Mouse (Mus musculus): Measurements from ENCODE around the gene Gnb5. TPM values are rescaled to one million over a fixed set of nuclear protein-coding genes. Genes with fewer than 3 reads are reported as not detected.

Gnb5 gene
- total and polyA plus RNA-seq, 3 experiments, result 3.1 to 6.5 (median 4.7) TPM

DNA sequence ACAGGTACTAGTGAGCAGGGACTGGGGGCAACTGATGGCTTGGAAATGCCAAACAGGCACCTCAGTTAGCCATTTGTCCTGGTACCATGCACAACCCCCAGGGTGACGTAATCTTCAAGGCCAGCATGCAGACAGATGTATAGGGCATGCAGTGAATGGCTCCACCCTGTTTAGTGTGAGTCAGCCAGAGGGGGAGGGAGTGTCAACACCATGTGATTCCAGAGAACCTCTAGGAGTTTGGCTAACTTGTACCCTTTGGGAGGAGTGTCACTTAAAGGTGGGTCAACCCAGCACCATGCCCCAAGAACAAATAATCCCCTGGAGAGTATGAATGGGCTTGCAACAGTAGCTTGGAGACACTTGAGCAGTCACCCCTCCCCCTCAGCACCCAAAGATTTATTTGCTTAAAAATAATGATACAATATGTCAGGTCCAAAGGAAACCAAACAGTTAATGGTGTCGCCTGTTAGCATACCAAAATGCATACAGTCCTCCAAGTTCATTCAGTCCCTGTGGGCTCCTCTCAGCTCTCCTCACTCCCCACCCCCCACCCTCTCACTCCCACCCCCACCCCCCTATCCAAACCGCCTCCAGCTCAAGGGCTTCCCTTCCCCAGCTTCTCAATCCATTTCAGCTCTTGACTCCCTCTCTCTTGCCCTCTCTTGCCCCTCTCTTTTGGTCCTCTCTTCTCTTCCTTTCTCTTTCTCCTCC lies 41.9 kb upstream of the Gnb5 start:
- H3K4me3 ChIP-seq (replicated peaks in 1 of 3; ENCODE audit: low read depth in 2 of 3, low read length in 2 of 3, poor library complexity in 1 of 3), result no peak overlapping the region
- no peaks in the 10 kb centered on the region for H3K27me3 ChIP-seq (replicated peaks)
- peaks cover 3% of the 10 kb centered on the region for H3K9me3 ChIP-seq (replicated peaks; ENCODE audit: low read length)
- no peak overlapping the region for H3K27ac ChIP-seq (ENCODE audit: insufficient read depth, low read depth)
- dilution Hi-C loops (cut with MboI; ENCODE audit: extremely low pct_ligation_motif_present, extremely low pct_unique_long_range_greater_than_20kb, low sequenced_read_pairs), result no loop called here
- H3K4me2 ChIP-seq (ENCODE audit: insufficient read depth, low read depth, poor library complexity, severe bottlenecking), result no peak overlapping the region
- peaks cover 0 to 14% of the 10 kb centered on the region in 2 experiments for H3K36me3 ChIP-seq (replicated peaks in 1 of 2; ENCODE audit: control insufficient read depth in 1 of 2, insufficient read depth in 1 of 2, low read length in 1 of 2)
- TF ChIP-seq RAD21 (IDR thresholded peaks at IDR 0.05; ENCODE audit: low read depth, low read length), result no peak
- no peak for TF ChIP-seq CTCF (conservative IDR thresholded peaks at IDR 0.05 in 1 of 2, IDR thresholded peaks at IDR 0.05 in 1 of 2; ENCODE audit: low read depth in 2 of 2, low read length in 2 of 2)
- TF ChIP-seq SMC3 (IDR thresholded peaks at IDR 0.05; ENCODE audit: low read depth, low read length), result no peak
- no peak for TF ChIP-seq KAT2A (IDR thresholded peaks at IDR 0.05; ENCODE audit: insufficient replicate concordance, low read length)
- peaks cover 3 to 13% of the 10 kb centered on the region in 2 experiments; a peak in 3 of 4 replicates for H3K4me1 ChIP-seq (ENCODE audit: control insufficient read depth in 1 of 2, insufficient read depth in 2 of 2)
- DNase-seq (ENCODE audit: extremely low read depth), result peak; percentile 28
- H3K9ac ChIP-seq (ENCODE audit: insufficient read depth, low read depth), result no peak overlapping the region
- in situ Hi-C loops (cut with MboI; ENCODE audit: low pct_ligation_motif_present, low pct_unique_long_range_greater_than_20kb, low sequenced_read_pairs), result no loop called here
- H3K79me2 ChIP-seq (replicated peaks; ENCODE audit: control insufficient read depth, extremely low read depth, insufficient read depth, poor library complexity, severe bottlenecking), result no peaks in the 10 kb centered on the region

DNA sequence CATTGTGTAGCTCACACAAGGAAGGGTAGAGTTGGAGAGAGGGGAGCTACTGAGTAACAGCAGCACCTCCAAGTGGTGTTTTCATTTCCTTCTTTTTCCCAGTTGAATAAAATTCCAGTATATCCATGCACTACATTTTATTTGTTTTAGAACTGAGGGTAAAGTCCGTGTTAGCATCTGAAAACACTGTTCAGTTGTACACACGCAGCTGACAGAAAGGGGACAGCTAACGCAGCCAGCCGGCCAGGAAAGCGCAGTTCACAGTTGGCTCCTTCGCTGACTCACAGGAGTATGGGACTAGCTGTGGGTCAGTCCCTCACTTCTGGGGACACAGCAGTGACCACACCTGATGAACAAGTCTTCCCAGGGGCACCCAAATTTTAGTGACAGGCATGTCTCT lies 38.9 kb upstream of the Gnb5 start:
- no peak overlapping the region for H3K27ac ChIP-seq (ENCODE audit: insufficient read depth, low read depth)
- H3K9ac ChIP-seq (ENCODE audit: insufficient read depth, low read depth), result no peak overlapping the region
- no peaks in the 10 kb centered on the region for H3K27me3 ChIP-seq (replicated peaks)
- H3K9me3 ChIP-seq (replicated peaks; ENCODE audit: low read length), result no peaks in the 10 kb centered on the region
- H3K4me1 ChIP-seq (ENCODE audit: control insufficient read depth in 1 of 2, insufficient read depth in 2 of 2), result peaks cover 3 to 13% of the 10 kb centered on the region in 2 experiments; a peak in 3 of 4 replicates
- no peak overlapping the region for H3K4me2 ChIP-seq (ENCODE audit: insufficient read depth, low read depth, poor library complexity, severe bottlenecking)
- H3K4me3 ChIP-seq (replicated peaks in 1 of 3; ENCODE audit: low read depth in 2 of 3, low read length in 2 of 3, poor library complexity in 1 of 3), result no peak overlapping the region
- TF ChIP-seq NELFE (IDR thresholded peaks at IDR 0.05; ENCODE audit: low read depth, low read length), result no peak
- no peak for TF ChIP-seq ZNF384 (IDR thresholded peaks at IDR 0.05; ENCODE audit: low read depth, low read length)
- no peak for TF ChIP-seq MYC (IDR thresholded peaks at IDR 0.05; ENCODE audit: low read depth, low read length)
- peaks cover 2 to 28% of the 10 kb centered on the region in 2 experiments for H3K36me3 ChIP-seq (replicated peaks in 1 of 2; ENCODE audit: control insufficient read depth in 1 of 2, insufficient read depth in 1 of 2, low read length in 1 of 2)
- no peaks in the 10 kb centered on the region for H3K79me2 ChIP-seq (replicated peaks; ENCODE audit: control insufficient read depth, extremely low read depth, insufficient read depth, poor library complexity, severe bottlenecking)
- in situ Hi-C loops (cut with MboI; ENCODE audit: low pct_ligation_motif_present, low pct_unique_long_range_greater_than_20kb, low sequenced_read_pairs) (no loop called here), dilution Hi-C loops (cut with MboI; ENCODE audit: extremely low pct_ligation_motif_present, extremely low pct_unique_long_range_greater_than_20kb, low sequenced_read_pairs) (no loop called here)
- no peak for DNase-seq (ENCODE audit: extremely low read depth)

DNA sequence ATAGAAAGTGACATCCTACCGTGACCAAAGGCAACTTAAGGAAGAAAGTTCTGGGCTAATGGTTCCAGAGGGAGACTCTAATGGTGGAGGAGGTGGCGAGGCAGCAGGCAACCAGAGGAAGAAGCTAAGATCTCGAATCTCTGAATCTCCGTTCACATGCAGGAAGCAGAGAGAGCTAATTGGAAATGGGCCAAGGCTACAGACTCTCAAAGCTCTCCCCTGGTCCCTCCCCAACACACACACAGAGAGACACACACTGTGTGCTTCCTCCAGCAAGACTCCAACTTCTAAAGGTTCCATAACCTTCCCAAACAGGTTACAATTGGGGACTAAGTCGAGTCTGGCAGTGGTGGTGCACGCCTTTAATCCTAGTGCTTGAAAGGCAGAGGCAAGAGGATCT lies 35.7 kb upstream of the Gnb5 start:
- H3K9me3 ChIP-seq (replicated peaks; ENCODE audit: low read length), result peaks cover 4% of the 10 kb centered on the region
- no peak for TF ChIP-seq USF2 (conservative IDR thresholded peaks at IDR 0.05; ENCODE audit: low read depth, low read length)
- TF ChIP-seq MAX (IDR thresholded peaks at IDR 0.05; ENCODE audit: low read length), result no peak
- no peak for TF ChIP-seq JUN (IDR thresholded peaks at IDR 0.05; ENCODE audit: insufficient read depth, low read depth, low read length)
- no peak for TF ChIP-seq TBP (conservative IDR thresholded peaks at IDR 0.05; ENCODE audit: low read depth, low read length)
- TF ChIP-seq SMC3 (IDR thresholded peaks at IDR 0.05; ENCODE audit: low read depth, low read length), result no peak
- TF ChIP-seq EP300 (IDR thresholded peaks at IDR 0.05; ENCODE audit: low read length), result no peak
- TF ChIP-seq GABPA (IDR thresholded peaks at IDR 0.05; ENCODE audit: insufficient replicate concordance, low read depth, low read length), result no peak
- no peak for TF ChIP-seq ETS1 (conservative IDR thresholded peaks at IDR 0.05; ENCODE audit: low read depth, low read length)
- no peak for TF ChIP-seq ZNF384 (IDR thresholded peaks at IDR 0.05; ENCODE audit: low read depth, low read length)
- no peak for TF ChIP-seq IRF4 (IDR thresholded peaks at IDR 0.05; ENCODE audit: low read depth, low read length)
- TF ChIP-seq JUND (conservative IDR thresholded peaks at IDR 0.05; ENCODE audit: low read depth, low read length), result no peak
- TF ChIP-seq KAT2A (IDR thresholded peaks at IDR 0.05; ENCODE audit: insufficient replicate concordance, low read length), result no peak
- no peak for TF ChIP-seq NRF1 (IDR thresholded peaks at IDR 0.05; ENCODE audit: low read depth, low read length)
- H3K27ac ChIP-seq (ENCODE audit: insufficient read depth, low read depth), result no peak overlapping the region
- H3K4me1 ChIP-seq (ENCODE audit: control insufficient read depth in 1 of 2, insufficient read depth in 2 of 2), result peaks cover 4 to 28% of the 10 kb centered on the region in 2 experiments
- no peaks in the 10 kb centered on the region for H3K27me3 ChIP-seq (replicated peaks)
- H3K4me2 ChIP-seq (ENCODE audit: insufficient read depth, low read depth, poor library complexity, severe bottlenecking), result no peak overlapping the region
- in situ Hi-C loops (cut with MboI; ENCODE audit: low pct_ligation_motif_present, low pct_unique_long_range_greater_than_20kb, low sequenced_read_pairs), result loop anchor here (10.0 kb wide), 2 partner anchors 66 to 366 kb away; no protein-coding TSS in a partner anchor
- no peak for DNase-seq (ENCODE audit: extremely low read depth)
- dilution Hi-C loops (cut with MboI; ENCODE audit: extremely low pct_ligation_motif_present, extremely low pct_unique_long_range_greater_than_20kb, low sequenced_read_pairs), result no loop called here
- H3K79me2 ChIP-seq (replicated peaks; ENCODE audit: control insufficient read depth, extremely low read depth, insufficient read depth, poor library complexity, severe bottlenecking), result no peaks in the 10 kb centered on the region
- no peak overlapping the region for H3K4me3 ChIP-seq (replicated peaks in 1 of 3; ENCODE audit: low read depth in 2 of 3, low read length in 2 of 3, poor library complexity in 1 of 3)
- H3K9ac ChIP-seq (ENCODE audit: insufficient read depth, low read depth), result no peak overlapping the region
- peaks cover 8 to 30% of the 10 kb centered on the region in 2 experiments for H3K36me3 ChIP-seq (replicated peaks in 1 of 2; ENCODE audit: control insufficient read depth in 1 of 2, insufficient read depth in 1 of 2, low read length in 1 of 2)
